Mouse (Mus musculus): ENCODE measurements around the gene Ttc36. TPM values are rescaled to one million over a fixed set of nuclear protein-coding genes. Genes with fewer than 3 reads are reported as not detected.
A peak's percentile ranks its signal among the peaks of the same experiment; 100 is the strongest.

The Ttc36 gene
- total RNA-seq (2015; ENCODE audit: low replicate concordance) (not detected in 2 replicates), total RNA-seq (2017; ENCODE audit: low replicate concordance) (not detected in 2 replicates)

DNA sequence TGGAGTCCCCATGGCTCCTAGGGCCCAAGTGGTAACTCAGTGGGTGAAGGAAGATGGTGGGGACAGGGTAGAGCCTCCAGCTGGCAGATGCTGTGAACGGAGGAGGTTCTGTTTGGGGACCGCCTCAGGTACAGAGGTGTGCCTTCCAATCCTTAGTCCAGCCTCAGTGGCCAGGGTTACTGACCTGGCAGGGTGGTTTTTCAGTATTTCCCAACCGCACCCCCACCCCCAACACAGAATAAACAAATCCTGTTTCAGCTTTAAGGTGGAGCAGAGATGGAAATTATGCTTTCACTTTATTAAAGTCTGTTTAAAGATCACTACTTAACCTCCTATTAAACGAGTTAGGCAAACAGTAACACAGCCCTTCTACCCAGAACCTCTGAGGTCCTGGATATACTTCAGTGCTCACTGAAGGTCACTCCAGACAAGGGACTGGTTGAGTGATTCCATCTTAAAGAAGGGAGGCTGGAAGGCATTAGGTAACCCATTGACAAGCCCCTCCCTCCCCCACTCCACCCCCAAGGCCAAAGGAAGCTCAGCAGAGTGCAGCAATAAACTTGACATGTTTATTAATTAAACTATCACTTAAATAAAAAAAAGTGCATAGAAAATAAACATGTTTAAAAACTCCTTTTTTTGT, at the start of gene Ttc36:
Gene Ttc36 (minus strand): TSS at position 265 of the 643 bp plus-strand sequence.
- ATAC-seq (replicated peaks; ENCODE audit: low FRiP score, poor library complexity, severe bottlenecking), result no peak

DNA sequence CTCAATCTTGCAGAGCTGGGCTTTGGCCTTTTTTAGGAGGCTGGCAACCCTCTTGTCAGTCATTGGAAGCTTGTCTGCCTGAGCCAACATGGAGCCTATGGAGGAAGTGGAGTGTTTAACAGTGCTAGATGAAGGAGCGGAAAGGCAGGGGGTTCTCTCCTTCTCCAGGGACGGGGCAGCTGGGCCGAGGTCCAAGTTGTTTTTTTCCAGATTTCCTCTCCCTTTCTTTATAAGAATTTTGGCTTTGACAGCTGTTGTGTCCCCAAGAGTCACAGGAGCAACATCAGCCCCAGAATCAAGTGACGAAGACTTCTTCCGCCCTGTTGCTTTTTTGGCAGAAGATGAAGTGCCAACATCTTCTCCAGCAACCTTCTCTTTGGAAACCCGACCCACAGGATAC, 44.6 kb upstream of the Ttc36 start:
- no peak for ATAC-seq (replicated peaks; ENCODE audit: low FRiP score, poor library complexity, severe bottlenecking)

DNA sequence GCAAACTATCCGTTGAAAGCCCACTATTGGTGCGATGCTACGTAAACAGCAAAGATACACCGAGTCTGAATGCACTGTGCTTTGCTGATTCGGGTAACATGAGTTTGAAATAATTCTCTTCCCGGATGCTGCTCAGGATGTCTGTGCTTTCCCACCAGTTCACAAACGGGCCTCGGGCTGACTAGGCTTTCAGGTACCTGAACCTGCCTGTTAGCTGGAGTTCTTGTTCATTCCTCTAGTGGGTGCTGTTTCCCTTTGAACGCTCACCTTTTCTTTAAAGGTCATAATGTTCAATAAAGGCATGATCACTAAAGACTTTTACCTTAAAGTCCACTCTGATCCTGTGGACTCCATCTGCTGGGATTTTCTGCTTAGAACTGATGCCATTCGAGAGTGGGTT, 38.4 kb upstream of the Ttc36 start:
- peak; percentile 64; the same call in 1 of the 2 replicates for ATAC-seq (replicated peaks; ENCODE audit: low FRiP score, poor library complexity, severe bottlenecking)

DNA sequence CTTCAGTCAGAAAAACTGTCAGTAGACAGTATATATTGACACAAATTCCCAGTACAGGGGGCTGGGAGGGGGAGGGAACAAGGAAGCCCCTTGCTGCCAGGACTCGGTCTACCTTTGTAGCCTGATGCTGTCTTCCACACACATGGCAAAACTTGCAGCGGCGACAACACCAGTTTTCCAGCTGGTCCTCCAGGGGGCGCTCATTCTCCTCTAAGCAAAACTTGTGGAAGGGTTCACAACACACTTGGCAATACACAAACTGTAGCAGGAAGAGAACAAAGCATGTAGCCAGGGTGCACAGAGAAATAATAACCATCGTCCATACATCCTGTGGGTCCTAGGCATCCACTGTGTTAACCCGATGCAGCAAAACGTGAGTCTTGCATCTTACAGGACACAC, 33.6 kb upstream of the Ttc36 start:
- ATAC-seq (replicated peaks; ENCODE audit: low FRiP score, poor library complexity, severe bottlenecking), result 0 out of 2 replicates have a peak, but pooled peaks have one; percentile 36

DNA sequence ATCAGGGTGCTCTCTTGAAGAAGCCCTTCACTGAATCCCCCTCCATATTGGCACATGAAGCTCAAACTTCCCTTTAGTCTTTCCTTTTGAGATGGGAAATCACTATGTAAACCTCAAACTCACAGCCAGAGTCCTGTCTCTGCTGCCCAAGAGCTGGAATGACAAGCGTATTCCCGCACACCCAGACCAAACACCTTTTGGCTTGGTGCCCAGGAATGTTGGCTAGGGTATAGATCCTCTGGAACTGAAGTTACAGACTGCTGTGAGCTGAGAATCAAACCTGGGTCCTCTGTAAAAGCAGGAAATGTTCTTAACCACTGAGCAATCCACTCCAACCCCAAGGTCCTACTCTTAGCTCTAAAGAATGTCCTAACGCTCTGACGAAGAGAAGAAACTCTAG, 29.5 kb upstream of the Ttc36 start:
- ATAC-seq (replicated peaks; ENCODE audit: low FRiP score, poor library complexity, severe bottlenecking), result no peak

DNA sequence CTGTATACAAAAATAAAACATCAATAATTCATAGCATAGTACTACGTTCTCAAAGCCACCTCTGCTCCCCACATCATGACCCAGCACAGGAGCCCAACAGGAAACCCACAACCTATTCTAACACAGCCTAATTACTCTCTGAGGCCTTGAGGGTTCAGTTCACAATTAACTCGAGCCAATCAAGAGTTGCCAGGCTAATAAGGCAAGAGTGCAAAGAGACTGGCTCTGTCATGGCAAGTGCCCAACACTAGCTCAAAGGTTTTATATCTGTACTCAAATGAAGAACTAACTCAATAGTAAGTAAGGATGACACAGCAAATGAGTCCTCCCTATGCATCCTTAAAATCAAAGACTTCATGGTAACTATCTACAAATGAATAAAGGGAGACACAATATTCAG, 27.6 kb upstream of the Ttc36 start:
- no peak for ATAC-seq (replicated peaks; ENCODE audit: low FRiP score, poor library complexity, severe bottlenecking)

DNA sequence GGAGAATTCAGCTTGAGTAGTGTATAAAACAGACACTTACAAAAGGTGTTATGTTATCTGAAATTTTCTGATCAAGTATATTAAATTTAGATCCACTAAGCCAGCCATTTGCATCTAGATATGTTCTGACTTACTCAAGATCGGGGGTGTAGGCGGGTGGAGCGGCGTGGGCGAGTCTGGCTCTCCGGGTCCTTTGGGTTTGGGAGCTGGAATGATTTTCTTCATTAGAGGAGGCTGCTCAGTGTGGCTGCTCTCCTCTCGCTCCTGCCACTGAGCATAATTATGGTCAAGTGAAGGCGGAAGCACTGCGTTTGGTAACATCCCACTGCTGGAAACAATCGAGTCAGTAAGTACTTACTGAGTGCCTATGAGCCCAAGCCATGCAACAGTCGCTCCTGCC, 26.1 kb upstream of the Ttc36 start:
- ATAC-seq (replicated peaks; ENCODE audit: low FRiP score, poor library complexity, severe bottlenecking), result no peak

DNA sequence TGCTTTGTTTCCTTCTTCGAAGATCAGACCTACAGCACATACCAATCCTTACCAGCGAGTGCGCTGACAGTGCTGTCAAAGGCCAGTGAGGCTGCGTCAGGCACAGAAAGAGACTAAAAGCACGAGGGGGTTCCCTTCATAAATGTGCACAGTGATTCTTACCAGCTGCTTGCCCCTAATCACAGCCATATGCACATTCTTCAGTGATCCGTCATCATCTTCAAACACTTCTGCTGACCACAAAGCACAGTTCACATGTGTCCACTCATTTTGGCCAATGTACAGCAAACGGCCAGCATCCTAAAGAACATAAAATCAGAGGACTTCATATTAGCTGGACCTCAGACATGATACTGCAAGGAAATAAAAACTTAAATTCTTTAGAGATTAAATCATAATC, 23.8 kb upstream of the Ttc36 start:
- no peak for ATAC-seq (replicated peaks; ENCODE audit: low FRiP score, poor library complexity, severe bottlenecking)

DNA sequence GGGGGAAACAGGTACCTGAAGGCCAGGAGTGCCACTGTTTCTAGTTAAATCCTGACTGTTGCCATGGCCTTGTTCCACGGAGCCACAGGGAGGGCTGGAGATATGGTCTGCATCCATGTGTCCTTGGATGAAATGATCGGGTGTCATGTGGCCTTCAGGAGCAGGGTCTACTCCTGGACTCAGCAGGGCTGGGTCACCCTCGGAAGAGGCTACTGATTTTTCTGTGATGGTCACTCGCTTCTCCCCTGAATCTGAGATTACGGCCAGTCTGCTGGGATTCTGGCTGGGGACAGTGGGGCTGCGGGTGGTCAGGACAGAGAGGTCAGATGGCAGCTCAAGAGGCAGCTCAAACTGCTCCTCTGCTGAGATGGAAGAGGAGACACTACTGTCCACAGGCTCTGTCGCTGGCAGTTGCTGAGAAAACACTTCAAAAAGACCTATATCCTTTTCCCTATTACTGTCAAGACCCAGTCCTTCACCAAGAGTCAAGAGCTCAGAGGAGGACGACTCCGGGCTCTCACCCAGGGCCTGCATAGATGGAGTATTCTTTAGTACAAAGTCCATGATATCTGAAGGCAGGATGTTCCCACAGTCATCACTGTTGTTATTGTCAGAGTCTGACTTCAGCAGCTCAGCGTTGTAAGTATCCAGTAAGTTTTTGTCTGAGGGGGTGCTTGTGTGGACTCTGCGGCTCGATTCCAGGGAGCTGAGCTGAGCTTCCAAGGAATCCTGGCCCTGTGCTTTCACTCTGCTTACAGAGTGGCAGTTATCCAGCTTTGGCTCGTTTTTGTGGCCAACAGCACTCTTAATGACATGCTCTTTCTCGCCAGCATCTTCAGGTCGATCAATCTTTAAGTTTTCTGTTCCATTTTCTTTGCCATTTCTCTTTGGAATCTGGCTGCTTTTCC, 17.3 kb upstream of the Ttc36 start:
- no peak for ATAC-seq (replicated peaks; ENCODE audit: low FRiP score, poor library complexity, severe bottlenecking)

DNA sequence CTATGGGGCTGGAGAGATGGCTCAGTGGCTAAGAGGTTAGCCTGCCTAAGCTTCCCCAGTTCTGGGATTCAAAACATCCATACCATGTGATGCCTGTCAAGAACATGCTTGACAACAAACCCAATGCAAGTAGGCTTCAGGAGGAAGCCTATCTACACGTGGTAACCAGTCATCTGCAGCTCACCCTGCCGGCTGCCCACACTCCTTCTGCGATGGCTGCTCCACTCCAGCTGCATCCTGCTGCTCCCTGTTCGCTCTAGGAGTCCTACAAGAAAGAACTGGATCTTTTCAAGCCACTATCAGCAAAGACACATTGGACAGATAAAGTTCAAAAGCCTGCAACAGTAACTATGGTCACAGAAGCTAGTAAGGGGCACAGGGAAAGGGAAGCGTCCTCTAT, 14.7 kb upstream of the Ttc36 start:
- no peak for ATAC-seq (replicated peaks; ENCODE audit: low FRiP score, poor library complexity, severe bottlenecking)

DNA sequence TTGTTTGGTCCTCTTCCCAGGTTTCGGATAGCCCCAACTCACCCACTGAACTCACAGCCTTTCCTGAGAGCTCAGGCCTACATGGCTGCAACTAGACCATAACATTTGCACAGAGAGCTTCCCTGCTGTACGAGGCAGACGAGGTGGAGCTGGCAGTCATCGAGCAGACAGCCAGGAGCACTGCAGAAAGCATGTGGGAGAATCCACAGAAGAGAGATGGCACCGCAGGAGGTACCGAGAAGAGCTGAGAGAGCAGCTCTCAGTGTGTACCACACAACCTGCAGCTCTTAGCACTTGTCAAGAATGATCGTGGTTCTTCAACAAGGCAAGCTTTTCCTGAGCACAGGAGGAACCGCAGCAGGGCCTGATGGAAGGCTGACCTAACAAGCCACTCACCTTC, 11.3 kb upstream of the Ttc36 start:
- no peak for ATAC-seq (replicated peaks; ENCODE audit: low FRiP score, poor library complexity, severe bottlenecking)

DNA sequence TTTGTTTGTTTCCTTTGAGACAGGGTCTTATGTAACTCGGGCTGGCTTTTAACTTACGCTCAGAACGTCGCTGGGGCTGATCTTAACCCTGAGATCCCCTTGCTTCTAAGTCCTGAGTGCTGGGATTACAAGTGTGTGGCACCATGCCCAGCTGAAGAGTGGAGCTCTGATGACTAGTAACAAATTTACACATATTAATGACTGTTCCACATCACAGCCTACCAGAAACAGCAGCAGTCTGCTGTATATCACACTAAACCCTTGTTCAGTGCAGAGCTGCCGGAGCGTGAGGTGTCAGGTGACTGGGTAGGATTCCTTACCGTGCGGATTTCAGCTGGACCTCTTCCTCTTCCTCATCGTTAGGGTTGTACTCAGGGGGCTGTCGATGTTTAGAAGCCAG, 7.4 kb upstream of the Ttc36 start:
- no peak for ATAC-seq (replicated peaks; ENCODE audit: low FRiP score, poor library complexity, severe bottlenecking)

DNA sequence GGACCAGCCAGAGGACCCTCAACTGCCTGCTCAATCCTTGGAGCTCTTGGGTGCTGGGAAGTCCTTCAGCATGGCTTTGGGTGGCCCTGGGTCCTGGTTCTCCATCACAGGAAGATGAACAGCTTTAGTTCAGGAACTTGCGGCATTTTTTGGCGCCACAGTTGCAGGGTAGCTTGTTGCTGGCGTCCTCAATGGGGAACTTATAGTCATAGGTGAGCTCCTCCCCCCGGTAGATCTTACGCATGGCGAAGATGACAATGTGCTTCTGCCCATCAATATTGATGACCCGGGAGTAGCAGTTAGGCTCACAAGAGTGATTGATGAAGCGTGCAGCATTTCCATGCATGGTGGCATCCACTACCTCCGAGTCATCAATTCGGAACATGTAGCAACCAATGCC, 4.9 kb upstream of the Ttc36 start:
- no peak for ATAC-seq (replicated peaks; ENCODE audit: low FRiP score, poor library complexity, severe bottlenecking)

DNA sequence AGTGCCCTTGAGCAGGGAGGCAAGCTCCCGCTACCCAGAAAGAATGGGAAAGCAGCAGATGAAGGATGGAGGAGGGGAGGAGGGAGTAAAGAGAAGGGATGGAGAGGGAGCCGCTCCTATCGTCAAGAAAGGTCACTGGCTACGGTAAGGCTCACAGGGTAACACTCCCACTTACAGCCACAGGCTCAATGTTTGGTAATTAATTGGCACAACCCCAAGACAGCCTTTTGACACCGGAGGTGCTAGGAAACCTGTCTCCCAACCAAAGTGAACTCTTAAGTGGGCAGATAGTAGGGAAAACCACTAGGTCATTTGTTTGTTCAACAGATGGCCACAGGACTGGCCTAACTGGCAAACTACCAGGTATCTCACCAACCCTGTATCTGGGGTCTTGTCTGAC, 4.3 kb upstream of the Ttc36 start:
- ATAC-seq (replicated peaks; ENCODE audit: low FRiP score, poor library complexity, severe bottlenecking), result no peak

DNA sequence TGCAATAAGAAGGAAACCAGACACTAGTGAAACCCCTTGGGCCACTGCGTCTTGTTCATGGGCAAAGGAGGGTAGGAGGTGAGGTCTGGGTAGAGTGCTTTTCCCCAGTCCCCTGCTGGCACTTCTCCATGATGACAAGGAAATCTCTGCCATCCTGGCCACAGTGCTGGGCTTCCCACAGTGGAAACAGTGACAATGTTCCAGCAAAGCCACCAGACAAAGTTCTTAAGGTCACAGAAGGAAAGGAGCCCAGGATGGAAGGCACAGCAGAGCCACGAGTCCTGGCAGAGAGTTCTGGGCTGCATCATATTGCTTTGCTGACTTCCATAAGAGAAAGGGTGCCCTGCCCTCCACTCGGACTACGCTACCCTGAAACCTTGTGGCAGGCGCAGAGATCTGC, 2.7 kb upstream of the Ttc36 start:
- no peak for ATAC-seq (replicated peaks; ENCODE audit: low FRiP score, poor library complexity, severe bottlenecking)

DNA sequence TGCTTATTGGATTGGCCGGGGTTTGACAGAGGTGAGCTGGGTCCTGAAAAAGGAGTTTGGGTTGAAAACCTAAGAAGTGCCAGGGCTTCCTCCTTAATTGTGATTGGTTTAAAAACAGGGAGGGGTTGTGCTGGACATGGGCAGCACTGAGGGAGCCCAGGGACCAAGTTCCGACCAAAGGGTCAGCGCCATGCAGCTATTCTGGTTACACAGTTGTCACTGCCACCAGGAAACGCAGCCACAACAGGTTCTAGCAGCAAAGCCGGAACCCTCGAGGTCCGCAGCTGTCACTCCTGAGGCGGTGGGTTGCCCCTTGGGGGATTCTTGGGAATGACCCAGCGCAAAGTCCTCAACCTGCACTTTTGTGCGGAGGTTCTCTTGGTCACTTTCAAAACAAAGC, 1.8 kb upstream of the Ttc36 start:
- ATAC-seq (replicated peaks; ENCODE audit: low FRiP score, poor library complexity, severe bottlenecking), result no peak

DNA sequence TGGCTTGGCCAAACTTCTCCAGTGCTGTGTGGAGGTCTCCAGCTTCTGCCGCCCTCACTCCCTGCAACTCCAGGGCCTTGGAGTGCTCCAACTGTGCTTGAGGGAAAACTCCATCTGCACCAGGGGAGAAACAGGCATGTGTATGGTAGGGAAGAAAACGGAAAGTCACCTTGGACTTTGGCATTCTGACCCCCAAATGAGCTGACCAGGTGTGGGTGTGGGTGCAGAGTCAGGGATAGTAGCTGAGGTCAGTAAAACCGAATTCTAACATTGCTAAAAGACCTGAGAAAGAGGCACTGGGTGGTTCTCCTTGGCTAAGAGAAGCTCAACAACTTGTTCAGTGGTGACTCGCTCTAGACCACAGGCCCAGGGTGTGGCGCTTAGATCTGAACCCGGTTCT, 1.2 kb downstream of the Ttc36 start:
- ATAC-seq (replicated peaks; ENCODE audit: low FRiP score, poor library complexity, severe bottlenecking), result no peak

DNA sequence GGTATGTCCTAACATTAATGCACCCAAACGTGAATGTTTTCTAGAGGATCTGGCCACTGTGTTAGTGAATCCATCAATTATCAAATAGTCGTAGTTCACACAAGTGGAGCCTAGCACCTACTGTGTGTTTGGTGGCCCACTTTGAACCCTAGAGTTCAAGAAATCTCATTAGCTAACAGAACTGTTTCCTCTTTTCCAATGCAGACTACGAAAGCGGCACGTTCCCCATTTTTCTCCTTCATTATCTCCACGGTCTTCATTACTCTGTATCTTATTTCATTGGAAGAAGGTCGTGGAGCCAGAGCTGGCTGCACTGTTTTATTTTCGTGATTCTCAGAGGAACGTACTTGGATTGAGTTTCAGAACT, 2.9 kb downstream of the Ttc36 start:
- ATAC-seq (replicated peaks; ENCODE audit: low FRiP score, poor library complexity, severe bottlenecking), result no peak

DNA sequence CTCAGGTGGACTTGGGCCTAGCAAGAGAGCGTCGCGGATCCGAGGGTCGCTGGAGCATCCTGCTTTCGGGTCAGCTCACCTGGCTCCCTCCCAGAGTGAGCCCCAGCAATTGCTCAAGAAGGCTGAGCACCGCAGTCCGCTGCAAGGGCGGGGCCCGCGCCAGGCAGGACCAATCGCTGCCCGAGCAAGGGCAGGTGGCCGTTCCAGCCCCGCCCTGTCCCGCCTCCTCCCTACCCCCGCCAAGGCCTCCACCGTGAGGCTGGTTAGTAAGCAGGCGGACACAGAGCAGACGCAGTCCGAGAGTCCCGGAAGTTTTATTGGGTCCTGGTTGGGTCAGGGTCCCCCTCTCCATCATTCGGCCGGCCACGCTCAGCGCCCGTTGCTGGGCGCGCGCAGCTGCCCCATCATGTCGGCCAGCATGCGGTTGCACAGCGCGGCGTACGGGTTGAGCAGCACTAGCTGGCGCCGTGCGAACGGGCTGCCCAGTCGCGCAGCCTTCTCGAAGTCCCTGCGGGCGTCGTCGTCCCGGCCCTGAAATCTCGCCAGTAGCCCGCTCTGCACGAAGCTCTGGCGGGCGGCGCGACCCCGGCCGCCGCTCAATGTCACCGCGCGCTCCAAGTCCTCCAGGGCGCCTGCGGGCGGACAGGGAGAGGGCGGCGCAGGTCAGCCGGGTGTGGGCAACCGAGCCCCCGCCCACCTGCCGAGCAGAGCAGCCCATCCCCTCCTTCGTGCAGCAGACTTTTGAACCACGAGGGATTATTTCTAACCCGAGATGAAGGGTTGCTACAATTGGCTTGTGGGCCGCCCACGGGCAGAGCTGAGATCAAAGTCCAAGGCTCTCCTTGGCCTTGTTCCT, 3.5 kb downstream of the Ttc36 start, which contains the start of gene Tmem25:
Gene Tmem25 (minus strand): TSS at position 206 of the 856 bp plus-strand sequence.
- peak; percentile 92 for ATAC-seq (replicated peaks; ENCODE audit: low FRiP score, poor library complexity, severe bottlenecking)

DNA sequence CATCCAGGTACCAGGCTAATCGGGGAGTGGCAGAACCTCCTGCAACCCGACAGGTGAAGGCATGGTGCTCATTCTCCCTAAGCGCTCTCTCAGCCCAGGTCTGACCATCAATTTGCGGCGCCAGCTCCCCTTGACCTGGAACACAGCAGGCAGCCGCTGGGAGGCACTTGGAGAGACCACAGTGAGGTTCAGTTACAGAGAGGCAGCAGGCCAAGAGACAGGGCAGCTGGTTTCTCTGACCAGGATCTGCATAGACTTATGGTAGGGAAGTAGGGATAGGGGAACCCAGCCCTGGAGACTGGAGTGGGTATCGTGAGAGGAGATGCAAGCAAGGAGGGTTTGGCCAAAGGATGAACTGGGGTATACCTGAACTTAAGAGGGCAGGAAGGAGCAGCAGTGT, 4.6 kb downstream of the Ttc36 start:
- ATAC-seq (replicated peaks; ENCODE audit: low FRiP score, poor library complexity, severe bottlenecking), result no peak
